In genomic region chr17:47303600-47303999, GRCm38 (mm10) we compare ENCODE assay signal across 16 mouse cellular contexts.
"Had no signal": no experiment of that assay in that cellular context is flagged by ENCODE, and none has a peak within 500 bp of the region (broad histone marks: within the 10 kb centered on the region; RNA-seq: fewer than 3 reads in every experiment).

No protein-coding gene starts in this region.

- H3K36me3 ChIP-seq: neural tube, embryonic 13.5 days; neural tube, embryonic 15.5 days had no signal

- H3K9me3 ChIP-seq: midbrain, embryonic 10.5 days; midbrain, embryonic 12.5 days; neural tube, embryonic 13.5 days; neural tube, embryonic 15.5 days had no signal

- H3K4me2 ChIP-seq: lung, embryonic 14.5 days; midbrain, embryonic 12.5 days; neural tube, embryonic 13.5 days; neural tube, embryonic 15.5 days had no signal

- DNase-seq: lung, embryonic 14.5 days; lung, postnatal 10 days; lung, postnatal 4 days; midbrain, embryonic 14.5 days; right cerebral cortex, adult 18-20 months; right cerebral cortex, postnatal 25 days; right cerebral cortex, postnatal 4 days; spleen, adult 18-20 months; thymus, adult 18-20 months; thymus, postnatal 14 days; thymus, postnatal 36 days had no signal

- H3K9ac ChIP-seq: lung, embryonic 14.5 days; midbrain, embryonic 12.5 days; neural tube, embryonic 15.5 days had no signal

- H3K4me3 ChIP-seq: midbrain, embryonic 10.5 days; midbrain, embryonic 12.5 days; myocyte; neural tube, embryonic 13.5 days; neural tube, embryonic 15.5 days had no signal

- H3K27me3 ChIP-seq: midbrain, embryonic 12.5 days; neural tube, embryonic 13.5 days; neural tube, embryonic 15.5 days had no signal

- H3K27ac ChIP-seq: midbrain, embryonic 12.5 days; neural tube, embryonic 13.5 days; neural tube, embryonic 15.5 days had no signal
